Mouse (Mus musculus) mouse embryonic stem cell (cell line): ENCODE results near the gene S100a9.

Source experiments
- in situ Hi-C, 2 experiments: fragments of 300-500 bp; cut with MboI; formaldehyde crosslinking; loops; 1 replicate in 1 of 2; 3 replicates in 1 of 2; pipeline ENCODE4 v1.14.3; 2019 to 2020; ENCODE audit warnings: low sequenced_read_pairs in 2 of 2, low pct_unique_long_range_greater_than_20kb in 1 of 2, mixed read lengths in 1 of 2; ENCODE audit not compliant: unreplicated experiment in 1 of 2

S100a9 gene

DNA sequence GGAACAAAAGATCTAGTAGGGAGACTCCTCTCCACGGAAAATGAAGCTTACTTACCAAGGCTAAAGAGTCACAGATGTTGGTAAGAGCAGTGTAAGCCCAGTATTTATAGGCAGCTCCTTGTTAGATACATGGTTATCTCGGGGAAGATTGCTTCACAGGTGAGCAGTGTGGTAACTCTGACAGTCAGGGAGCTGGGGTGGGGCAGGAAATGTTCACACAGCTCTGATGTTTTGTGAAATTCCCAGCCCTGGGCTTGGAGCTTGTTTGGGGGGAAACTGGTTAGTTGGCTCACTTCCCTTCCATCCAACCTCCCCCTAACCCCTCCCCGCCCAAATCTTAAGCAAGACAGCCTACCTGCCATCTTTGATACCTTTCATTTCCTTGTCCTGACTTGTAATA, at the start of gene S100a9:
S100a9 (minus strand) TSS at position 109 of the 400 bp plus-strand sequence.
- in situ Hi-C loops = no loop called here

DNA sequence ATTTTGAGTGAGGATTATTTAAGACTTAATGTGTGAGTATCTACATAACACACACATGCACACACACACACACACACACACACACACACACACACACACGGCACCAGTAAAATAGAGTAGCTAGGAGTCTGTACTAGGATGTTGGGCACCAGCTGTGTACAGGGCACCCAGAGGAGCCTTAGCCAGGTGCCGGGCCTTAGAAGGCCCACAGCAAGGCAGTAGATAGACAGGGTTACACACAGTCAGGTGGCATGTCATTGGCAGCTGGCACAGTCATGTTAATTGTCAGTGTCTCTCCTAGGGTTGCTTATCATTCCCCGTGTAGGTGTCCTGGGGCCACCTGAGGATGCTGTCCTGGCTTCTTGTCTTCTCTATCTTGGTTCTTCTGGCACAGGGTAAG, 31.1 kb upstream of the S100a9 start, which contains the start of gene Pglyrp4:
Pglyrp4 (plus strand) TSS at position 301 of the 400 bp plus-strand sequence.
- in situ Hi-C loops = no loop called here

DNA sequence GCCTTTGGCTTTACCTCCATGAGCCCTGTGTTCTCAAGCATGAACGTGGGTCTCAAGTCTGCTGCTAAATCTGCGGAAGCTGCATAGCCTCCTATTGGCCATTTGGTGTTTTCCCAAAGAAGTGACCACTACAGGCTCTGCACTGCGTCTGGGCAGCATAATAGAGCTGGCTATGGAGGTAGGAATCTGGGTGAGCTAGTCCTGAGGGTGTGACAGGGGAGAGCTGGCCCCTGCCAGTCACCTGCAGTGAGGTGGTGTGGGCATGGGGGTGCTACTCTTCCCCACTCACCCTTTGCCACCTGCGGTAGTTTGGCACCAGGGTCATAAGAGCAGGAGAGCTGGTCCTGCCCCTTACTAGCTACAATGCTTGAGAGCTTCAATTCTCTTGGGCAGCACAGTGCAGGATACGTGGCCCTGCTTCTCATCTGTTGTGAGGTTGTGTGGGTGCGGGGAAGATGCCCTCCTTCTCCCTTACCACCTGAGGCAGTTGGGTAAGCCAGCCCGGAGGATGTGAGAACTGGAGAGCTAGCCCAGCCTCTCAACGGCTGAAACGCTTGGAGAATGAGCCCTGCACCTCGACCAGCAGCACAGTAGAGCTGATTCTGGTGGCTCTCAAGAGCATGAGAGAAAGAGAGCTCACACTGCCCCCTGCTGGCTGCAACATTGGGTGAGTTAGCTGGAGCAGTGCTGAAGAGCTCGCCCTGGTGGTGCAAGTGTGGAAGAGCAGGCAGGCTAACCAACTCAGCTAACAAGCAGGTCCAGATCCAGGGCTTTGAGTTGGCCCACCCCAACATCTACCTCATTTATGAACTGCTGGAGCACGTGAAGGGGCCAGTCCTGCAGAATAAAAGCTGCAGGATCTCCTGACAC, 14.3 kb upstream of the S100a9 start:
- in situ Hi-C loops = loop anchor here in 1 of 2 experiments (10.0 kb wide), 1 partner anchor 55 kb away; the partner anchor contains the start of gene S100a7a

DNA sequence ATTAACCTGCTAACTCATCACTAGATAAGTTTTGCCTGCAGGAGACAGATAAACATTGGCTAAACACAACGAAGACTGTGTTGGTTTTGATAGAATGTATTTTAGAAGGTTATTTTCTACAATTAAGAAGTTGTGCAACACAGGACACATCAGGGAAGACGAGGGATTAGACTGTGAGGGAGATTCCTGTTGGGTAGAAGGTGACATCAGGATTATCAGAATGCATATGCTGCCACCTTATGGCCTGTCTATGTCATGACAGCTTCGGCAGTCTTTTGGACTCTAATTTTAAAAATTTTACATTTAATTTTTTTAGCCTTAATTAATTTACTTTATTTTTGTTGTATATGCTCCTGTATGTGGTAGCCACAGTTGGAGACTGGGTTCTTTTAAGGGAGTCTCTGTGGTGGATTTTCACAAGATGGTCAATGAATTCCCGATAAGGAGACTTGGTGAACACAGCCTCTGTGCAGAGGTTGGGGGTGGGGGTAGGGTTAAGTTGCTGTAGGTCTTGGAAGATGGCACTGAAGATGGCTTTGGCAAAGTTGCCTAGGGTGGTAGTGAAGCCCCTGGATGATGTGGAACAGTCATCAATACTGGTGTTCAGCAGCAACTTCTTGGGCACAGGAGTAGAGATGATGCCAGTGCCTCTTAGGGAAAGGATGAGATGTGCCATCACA, 13.1 kb upstream of the S100a9 start:
- in situ Hi-C loops = loop anchor here in 1 of 2 experiments (10.0 kb wide), 1 partner anchor 54 kb away; the partner anchor contains the start of gene S100a7a

DNA sequence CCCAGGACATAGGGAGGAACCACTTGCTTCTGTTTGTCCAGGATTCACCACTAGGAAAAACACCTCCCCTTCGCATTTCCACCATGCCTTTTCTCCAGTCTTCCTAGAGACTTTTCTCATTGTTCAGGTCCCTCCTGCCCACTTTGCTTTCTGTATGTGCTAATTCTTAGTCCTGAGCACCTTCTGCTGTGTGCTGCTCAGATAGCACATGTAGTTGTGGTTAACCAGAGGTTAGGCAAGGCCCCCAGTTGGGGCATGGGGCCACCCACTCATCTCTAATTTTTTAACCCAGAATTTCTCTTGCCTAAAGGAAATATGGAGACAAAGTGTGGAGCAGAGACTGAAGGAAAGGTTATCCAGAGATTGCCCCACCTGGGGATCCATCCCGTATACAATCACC, 6.7 kb upstream of the S100a9 start:
- in situ Hi-C loops = loop anchor here in 1 of 2 experiments (10.0 kb wide), 1 partner anchor 47 kb away; the partner anchor contains the start of gene S100a7a

DNA sequence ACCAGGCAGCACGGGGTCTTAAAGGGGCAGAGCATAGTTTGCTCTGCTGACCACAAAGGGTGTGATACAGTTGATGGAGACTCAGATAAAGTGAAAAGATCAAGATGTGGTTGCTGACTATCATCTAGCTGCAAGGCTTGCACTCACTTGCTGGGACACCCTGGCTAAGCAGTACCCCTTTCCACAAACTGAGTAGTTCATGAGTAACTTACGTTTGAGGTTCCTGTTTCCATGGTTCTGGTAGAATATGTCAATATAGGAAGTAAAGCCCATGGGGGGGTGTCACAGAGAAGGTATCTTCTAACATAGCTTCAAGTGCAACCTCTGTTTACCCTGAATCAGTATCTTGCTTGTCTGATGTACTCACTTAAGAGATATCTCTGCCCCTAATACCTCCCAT, 2.0 kb downstream of the S100a9 start:
- in situ Hi-C loops = no loop called here

DNA sequence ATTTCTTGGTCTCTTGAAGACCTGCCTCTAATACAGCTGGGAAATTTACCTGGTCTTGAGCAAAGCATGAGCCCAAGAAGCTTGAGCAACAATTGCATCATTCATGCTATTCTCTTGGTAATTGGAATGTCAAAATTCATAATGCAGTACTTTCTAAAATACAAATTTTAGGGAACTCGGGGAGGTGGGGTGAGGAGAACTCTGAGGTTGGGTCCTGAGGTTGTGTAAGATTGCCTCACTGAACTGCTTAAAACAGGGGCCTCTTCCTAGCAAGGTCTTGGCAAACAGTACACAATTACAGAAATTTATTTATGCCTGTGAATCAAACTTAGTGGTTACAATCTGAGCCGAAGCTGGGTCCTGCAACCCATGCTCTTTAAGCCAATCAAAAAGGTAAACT, 8.7 kb downstream of the S100a9 start:
- in situ Hi-C loops = no loop called here

DNA sequence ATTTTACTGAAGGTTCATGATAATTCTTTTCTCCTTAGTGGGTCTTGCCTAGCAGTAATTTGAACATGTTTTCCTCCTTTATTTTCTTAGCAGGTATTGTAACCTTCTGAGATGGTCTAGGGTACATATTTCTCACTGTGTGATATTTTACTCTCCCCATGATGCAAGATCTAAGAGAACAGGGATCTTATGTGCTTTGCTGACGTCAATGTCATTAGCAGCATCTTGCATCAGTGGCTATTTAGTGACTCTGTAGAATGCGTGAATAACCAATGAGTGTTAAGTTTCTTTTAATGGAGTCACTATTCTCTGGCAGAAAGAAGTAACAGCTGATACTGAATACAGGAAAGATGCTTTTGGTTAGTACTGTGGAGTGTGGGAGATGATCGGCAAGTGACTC, 11.6 kb downstream of the S100a9 start:
- in situ Hi-C loops = no loop called here

DNA sequence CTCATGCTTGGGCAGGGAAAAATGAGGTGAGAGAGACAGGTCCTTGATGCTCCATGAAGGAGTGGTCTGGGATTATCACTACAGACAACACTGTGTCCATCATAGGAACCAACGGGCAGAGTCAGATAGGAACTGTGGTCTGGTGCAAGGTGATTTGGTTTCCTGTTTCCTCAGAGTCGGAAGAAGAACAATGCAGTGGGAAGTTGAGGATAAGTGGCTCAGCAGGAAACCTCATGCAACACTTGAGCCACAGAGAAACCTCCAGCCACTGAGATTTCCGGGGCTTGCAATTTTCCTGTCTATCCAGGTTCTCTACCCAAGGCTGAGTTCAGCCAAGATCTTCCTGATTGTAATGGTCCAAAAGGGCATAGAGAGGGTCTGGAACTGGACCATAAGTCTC, 16.9 kb downstream of the S100a9 start:
- in situ Hi-C loops = no loop called here

DNA sequence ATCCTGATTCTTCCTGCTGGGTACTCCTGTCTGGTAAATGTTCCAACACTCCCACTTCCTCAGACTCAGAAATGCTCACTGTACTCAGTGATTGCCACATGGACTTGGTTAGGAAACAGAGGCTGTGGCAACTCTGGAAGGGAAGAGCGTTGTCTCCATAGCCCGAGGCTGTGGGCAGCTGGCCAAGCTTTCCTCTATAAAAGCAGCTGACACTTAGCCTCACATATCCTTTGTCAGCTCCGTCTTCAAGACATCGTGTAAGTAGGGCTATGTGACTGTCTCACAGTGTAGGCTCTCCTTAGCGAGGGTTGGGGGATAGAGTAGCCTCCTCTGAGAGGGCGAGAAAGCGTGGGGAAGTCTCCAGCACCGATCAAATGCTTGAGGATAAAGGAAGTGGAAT, 26.7 kb downstream of the S100a9 start, which contains the start of gene S100a8:
S100a8 (plus strand) TSS at position 133 of the 400 bp plus-strand sequence.
- in situ Hi-C loops = no loop called here

DNA sequence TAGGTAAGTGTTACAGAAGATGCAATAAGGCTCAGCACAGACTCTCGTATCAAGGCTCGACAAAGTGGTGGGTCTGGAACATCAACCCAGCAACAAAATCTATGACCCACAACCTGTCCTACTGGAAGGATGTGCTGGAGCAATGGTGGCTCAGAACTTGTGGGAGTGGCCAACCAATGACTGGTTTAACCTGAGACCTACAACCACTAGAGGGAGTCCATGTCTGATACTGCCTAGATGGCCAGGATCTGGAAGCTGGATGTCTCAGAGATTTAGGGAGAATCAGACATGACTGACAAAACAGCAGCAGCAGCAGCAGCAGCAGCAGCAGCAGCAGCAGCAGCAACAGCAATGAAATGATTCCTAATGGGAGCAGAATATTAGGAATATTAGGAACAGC, 31.3 kb downstream of the S100a9 start:
- in situ Hi-C loops = no loop called here

DNA sequence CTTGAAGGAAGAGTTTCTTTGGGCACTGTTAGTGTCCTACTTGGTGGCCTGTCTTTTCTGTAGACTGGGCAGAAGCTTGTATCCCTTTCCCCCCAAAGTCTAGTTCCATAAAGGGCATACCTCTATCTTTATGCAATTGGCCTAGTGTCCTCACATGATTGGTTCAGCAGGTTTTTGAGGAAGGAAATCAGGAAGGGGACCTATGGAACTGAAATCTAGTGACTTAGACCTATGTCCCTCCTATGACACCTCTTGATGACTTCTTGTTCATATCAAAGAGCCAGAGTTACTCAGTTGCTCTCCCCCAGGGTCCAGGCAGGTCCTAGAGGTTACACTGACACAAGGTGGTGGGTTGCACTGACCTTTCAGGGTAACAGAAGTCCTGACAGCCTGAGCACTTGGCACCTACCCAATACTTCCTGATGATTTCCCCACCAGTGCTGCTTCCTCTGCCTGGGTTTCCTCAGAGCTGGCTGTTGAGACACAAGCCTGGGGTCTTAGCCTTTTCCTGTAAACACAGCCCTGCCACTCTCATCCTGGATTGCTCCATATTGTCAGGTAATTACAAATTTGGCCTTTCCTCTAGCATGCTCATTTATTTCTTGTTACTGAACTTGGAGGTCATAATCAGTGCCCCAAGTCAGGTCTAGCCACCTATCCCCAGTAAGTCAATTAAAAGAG, 36.0 kb downstream of the S100a9 start:
- in situ Hi-C loops = loop anchor here in 1 of 2 experiments (10.0 kb wide), 2 partner anchors 45 to 75 kb away; no protein-coding TSS in a partner anchor

DNA sequence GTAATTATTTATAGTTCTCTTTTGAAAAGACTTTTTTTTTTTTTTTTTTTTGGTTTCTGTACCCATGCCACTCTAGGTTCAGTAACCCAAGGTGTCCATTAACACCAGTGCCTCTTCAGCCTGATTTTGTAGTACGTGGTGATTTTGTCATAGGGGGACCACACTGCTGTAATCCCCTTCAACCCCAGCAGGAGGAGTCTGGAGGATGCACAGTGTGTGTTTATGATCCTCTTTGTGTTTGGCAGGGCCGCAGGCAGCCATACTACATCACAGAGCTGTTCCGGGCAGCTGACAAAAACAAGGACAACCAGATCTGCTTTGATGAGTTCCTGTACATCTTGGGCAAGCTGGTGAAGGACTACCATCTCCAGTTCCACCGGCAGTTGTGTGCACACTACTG, 38.1 kb downstream of the S100a9 start:
- in situ Hi-C loops = loop anchor here in 1 of 2 experiments (10.0 kb wide), 2 partner anchors 47 to 73 kb away; no protein-coding TSS in a partner anchor

DNA sequence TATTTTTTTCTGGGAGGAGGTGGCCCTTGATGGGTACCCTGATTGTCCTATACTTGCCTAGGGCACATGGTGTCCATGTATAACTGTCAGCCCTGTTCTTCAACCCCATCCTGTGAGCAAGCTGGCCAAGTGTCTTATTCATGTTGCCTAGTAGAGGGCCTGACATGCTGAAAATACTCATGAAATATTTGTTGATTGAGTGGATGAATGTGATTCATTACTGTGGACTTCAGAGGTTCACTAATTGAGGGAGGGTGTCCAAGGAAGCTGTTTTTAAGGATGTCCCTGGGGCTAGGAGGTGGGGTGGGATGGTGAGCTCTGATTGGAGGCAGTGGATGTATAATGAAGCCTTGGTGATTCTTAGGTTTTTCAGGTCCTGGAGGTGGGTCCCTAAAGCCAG, 41.8 kb downstream of the S100a9 start, which contains the start of gene S100a7a:
S100a7a (plus strand) TSS at position 301 of the 400 bp plus-strand sequence.
- in situ Hi-C loops = loop anchor here in 1 of 2 experiments (10.0 kb wide), 2 partner anchors 51 to 69 kb away; no protein-coding TSS in a partner anchor

DNA sequence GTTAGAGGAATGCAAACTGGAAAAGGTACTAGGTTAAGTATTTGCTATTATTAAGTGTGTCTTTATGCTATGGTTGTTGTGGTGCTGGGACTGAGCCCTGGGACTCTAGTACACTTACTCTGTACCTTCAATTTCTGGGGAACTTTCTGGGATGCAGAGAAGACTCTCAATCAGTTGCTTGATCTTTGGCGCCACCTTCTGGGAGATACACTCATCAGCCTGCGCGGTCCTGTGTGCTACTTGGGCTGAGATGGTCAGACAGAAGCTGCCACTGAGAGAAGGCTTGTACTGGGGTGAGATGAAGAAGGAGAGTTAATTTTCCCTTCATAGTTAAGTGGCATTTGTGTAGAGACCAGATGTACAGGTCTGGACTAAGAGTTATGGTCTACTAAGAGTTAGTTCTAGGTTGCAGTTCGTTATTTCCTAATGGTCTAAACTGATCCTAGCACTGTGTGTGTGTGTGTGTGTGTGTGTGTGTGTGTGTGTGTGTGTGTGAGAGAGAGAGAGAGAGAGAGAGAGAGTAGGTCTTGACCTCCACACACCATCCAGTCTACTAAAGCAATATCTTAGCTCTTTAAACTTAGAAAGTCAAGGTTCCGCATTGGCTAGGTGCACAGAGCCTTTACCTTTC, 42.5 kb downstream of the S100a9 start:
- in situ Hi-C loops = loop anchor here in 1 of 2 experiments (10.0 kb wide), 2 partner anchors 52 to 68 kb away; no protein-coding TSS in a partner anchor

DNA sequence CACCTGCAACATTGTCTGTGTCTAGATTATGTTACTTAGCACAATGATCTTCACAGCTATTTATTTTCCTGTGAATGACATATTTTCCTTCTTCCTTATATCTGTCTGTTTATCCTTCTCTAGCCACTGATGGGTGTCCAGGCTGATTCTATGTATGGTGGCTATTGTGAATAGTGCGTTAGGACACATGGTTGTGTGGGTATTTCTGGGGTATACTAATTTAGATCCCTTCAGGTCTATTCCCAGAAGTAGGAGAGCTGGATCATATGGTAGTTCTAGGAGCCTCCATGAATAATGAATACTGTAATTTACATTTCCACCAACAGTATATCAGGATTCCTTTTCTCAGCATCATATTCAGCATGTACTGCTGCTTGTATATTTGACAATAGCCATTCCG, 45.7 kb downstream of the S100a9 start:
- in situ Hi-C loops = loop anchor here in 1 of 2 experiments (10.0 kb wide), 2 partner anchors 55 to 65 kb away; no protein-coding TSS in a partner anchor

DNA sequence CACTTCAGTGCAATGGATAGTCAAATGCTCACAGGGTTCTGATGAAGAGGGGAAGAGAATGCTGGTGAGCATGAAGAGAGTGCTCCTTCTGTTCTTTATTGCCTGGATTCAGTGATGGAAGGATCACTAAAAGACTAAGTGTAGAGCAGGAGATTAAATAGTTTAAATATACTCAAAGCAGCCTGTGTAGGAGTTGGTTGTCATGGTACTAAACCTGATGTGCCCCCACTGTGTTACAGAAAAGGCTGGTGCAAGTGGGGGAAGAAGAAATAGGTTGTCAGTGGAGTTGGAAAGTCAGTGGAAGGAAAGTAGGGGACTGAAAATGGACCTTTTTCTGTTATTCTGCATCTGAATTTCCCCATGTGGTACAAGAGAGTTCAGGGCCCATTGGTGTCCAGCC, 46.5 kb downstream of the S100a9 start:
- in situ Hi-C loops = no loop called here

DNA sequence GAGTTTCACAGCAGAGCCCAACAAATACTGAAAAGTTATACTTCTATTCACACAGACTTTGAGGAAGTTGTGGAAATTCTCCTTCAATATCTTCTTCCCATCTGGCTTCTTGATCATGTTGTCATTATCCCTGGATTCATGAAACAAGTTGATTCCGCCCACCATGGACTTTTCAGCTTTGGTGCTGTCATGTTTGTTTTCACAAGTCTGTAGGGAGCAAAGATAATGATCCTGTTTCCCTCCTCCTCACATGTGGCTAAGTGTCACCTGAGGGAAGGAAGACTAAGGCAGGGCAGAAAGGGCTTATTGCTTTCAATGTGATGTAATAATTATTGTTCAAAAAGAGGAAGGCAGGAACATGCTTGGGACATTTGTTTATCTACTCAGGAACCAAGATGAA, 48.2 kb downstream of the S100a9 start:
- in situ Hi-C loops = no loop called here
